Mouse (Mus musculus): ENCODE results near the gene Hils1. TPM values are rescaled to one million over a fixed set of nuclear protein-coding genes. Genes with fewer than 3 reads are reported as not detected.
"Not testable (repeated sequence)": the region's sequence is repeated elsewhere in the genome, so short reads cannot be mapped to it uniquely, and the experiment has no call there.

The Hils1 gene
- polyA plus RNA-seq, 1 experiment, result not detected

DNA sequence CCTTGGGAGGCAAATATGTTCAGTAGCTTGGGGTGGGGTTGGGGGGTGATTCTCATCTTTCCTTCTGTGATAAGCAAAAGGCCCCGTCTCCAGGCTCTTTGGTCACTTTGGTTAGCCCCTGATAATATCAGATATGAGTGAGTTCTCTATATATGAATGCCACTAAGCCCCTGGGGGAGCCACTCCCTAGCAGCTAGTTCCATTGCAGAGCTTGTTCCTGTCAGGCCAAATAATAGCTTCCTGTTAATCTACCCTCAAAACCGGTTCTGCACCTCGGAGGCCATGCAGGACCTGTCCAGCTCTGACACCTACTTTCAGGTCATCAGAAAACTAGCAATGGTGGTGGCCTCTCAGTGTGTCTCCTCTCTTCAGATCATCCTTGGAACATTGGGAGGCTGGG, 40.0 kb downstream of the Hils1 start:
- Histone ChIP-seq H3K4me1 (ENCODE audit: control insufficient read depth, insufficient read depth, low read length) (peaks cover 4% of the 10 kb centered on the region; the same call in 1 of the 2 replicates), H3K4me3 (ENCODE audit: insufficient read depth, low read length) (no peak overlapping the region), H3K27ac (ENCODE audit: insufficient read depth, low read length) (0 out of 2 replicates have a peak overlapping the region, but pooled peaks have one; percentile 24)
- 0 out of 2 replicates have a peak, but pooled peaks have one; percentile 9 for TF ChIP-seq POLR2A (IDR thresholded peaks at IDR 0.05; ENCODE audit: low read depth, low read length)
- TF ChIP-seq CTCF (IDR thresholded peaks at IDR 0.05; ENCODE audit: borderline replicate concordance, insufficient read depth, low read length), result no peak

DNA sequence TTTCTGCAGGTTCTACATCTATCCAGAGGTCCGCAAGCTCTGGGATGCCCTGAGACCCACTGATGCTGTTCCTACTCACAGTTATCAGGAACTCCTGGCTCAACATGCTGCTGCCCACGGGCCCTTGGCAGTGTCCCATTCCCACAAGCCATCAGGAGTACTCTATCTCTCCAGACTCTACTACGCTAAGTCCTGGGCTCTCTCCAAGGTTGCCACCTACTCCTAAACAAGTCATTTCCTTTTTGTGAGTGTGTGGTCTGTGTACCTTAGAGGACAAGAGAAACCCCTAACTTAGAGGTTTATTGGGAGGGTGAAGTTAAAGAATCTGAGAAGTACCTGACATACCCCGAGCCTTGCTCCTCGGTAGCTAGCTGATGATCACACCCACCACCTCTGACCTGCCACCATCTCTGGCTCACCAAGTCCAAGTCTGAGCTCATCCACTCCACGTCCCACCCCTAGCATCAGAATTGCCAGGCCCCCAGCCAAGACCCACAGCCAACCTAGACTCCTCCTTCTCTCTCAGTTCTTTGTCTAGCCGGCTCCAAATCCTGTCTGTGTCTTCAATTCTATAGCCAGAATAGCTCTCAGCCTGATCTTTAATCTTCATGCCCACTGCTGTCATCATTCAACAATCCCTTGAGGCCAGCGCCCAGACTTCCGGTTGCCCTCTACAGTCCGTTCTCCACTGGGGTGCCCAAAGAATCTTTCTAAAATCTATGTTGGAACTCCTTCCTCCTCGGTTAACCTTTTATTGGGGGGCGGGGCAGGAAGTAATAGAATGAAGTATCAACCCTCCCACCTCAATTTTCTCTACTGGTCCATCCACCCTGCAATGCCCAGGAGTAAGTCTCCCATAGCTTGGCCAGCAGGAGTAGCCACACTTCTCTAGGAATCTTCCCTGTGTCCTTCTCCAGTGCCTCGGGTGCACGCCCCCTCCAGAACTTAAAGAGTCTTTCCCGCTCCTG, 41.6 kb downstream of the Hils1 start:
- no peak for TF ChIP-seq CTCF (IDR thresholded peaks at IDR 0.05; ENCODE audit: borderline replicate concordance, insufficient read depth, low read length)
- TF ChIP-seq POLR2A (IDR thresholded peaks at IDR 0.05; ENCODE audit: low read depth, low read length), result peak; percentile 46
- Histone ChIP-seq H3K4me1 (ENCODE audit: control insufficient read depth, insufficient read depth, low read length) (peaks cover 4% of the 10 kb centered on the region; the same call in 1 of the 2 replicates), H3K4me3 (ENCODE audit: insufficient read depth, low read length) (peak overlapping the region; percentile 32), H3K27ac (ENCODE audit: insufficient read depth, low read length) (peak overlapping the region; percentile 49)

DNA sequence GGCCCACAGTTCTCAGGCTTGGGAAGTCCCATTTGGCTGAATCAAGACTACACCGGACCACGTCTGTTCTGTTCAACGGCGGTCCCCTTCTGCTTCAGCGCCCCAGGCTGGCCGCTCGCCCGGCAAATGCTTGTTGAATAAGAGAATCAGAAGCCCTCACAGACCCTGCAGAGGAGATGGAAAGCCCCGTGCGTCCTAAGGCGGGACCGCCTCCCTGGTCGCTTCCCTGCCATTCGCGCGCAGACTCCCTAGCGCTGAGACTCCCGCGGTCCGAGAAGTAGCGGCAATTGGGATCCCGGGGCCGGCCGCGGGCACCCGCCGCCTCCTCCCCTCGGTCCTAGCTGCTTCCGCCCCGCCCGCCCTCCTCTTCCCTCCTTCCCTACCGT, 42.2 kb downstream of the Hils1 start, which contains the start of gene Samd14:
TSS of gene Samd14 (plus strand) at position 251 of the 386 bp plus-strand sequence.
- Histone ChIP-seq H3K4me3 (ENCODE audit: insufficient read depth, low read length) (peak within 1 kb of the TSS; percentile 32), H3K4me1 (ENCODE audit: control insufficient read depth, insufficient read depth, low read length) (peaks cover 4% of the 10 kb centered on the region; the same call in 1 of the 2 replicates), H3K27ac (ENCODE audit: insufficient read depth, low read length) (peak within 1 kb of the TSS; percentile 49)
- TF ChIP-seq CTCF (IDR thresholded peaks at IDR 0.05; ENCODE audit: borderline replicate concordance, insufficient read depth, low read length), result no peak
- TF ChIP-seq POLR2A (IDR thresholded peaks at IDR 0.05; ENCODE audit: low read depth, low read length), result peak; percentile 41

DNA sequence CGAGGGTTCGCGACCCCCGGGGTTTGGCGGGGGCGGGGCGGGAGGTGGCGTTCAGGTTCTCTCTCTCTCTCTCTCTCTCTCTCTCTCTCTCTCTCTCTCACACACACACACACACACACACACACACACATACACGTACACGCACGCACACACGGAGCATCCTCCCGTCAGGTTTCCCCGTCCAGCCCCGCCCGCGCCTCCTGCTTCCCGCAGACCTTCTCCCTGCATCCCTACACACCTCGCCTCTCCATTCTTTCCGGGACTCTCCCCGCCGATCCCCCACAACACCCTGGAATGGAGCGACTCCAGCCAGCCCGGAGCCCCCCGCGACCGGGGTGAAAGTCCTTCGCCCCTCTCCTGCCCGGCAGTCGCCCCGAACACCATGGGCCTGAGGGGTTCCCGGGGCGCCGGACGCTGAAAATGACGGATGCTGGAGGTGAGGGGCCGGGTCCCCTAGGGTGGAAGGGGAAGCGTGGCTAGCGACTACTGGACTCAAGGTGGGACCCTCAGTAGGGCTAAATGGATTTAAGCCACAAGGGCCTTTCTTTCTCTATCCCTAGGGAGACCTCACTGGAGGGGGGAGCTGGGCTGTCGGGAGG, 42.8 kb downstream of the Hils1 start:
- peaks cover 4% of the 10 kb centered on the region; the same call in 1 of the 2 replicates for H3K4me1 ChIP-seq (ENCODE audit: control insufficient read depth, insufficient read depth, low read length)
- peak overlapping the region; percentile 32 for H3K4me3 ChIP-seq (ENCODE audit: insufficient read depth, low read length)
- no peak overlapping the region for H3K27ac ChIP-seq (ENCODE audit: insufficient read depth, low read length)
- no peak for TF ChIP-seq CTCF (IDR thresholded peaks at IDR 0.05; ENCODE audit: borderline replicate concordance, insufficient read depth, low read length)
- TF ChIP-seq POLR2A (IDR thresholded peaks at IDR 0.05; ENCODE audit: low read depth, low read length), result peak; percentile 33; the same call in 1 of the 2 replicates

DNA sequence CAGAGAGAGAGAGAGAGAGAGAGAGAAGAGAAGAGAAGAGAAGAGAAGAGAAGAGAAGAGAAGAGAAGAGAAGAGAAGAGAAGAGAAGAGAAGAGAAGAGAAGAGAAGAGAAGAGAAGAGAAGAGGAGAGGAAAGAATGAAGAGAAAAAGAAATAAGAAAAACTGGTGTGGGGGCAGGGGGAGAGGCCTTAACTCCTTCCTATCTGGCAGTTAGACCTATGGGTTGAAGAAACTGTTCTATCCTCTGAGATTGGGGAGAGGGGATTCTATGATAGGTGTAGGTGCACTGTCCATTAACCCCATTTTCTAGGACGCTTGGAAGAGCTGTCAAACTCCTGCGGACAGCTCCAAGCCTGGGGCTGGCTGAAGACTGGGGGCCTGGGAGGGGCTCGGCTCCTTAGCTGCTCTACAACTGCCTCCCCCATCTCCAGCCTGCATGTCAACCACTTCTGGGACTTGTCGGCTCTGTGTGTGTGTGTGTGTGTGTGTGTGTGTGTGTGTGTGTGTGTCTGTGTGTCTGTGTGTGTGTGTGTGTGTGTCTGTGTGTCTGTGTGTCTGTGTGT, 43.5 kb downstream of the Hils1 start:
- not testable (repeated sequence) for H3K4me1 ChIP-seq (ENCODE audit: control insufficient read depth, insufficient read depth, low read length); H3K27ac ChIP-seq (ENCODE audit: insufficient read depth, low read length)
- H3K4me3 ChIP-seq (ENCODE audit: insufficient read depth, low read length), result peak overlapping the region; percentile 32; the same call in 1 of the 2 replicates

DNA sequence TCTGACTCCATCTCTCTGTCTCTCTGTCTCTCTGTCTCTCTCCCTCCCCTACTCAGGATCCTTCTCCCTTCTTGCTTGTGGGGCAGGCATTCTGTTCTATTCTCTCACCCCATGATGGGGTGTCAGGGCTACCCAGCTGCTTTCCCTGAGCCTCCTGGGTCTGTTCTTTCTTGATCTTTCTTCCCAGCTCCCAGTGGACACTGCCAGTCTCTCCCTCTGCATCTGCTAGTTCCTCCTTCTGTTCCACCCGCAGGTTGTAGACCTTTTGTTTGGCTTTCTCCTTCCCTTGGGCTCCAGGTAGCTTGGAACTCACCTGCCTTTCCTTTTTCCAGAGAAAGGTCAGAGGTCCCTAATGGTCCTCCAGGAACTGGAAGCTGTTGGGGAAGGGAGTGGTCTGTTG, 44.0 kb downstream of the Hils1 start:
- no peak for TF ChIP-seq CTCF (IDR thresholded peaks at IDR 0.05; ENCODE audit: borderline replicate concordance, insufficient read depth, low read length)
- no peak for TF ChIP-seq POLR2A (IDR thresholded peaks at IDR 0.05; ENCODE audit: low read depth, low read length)
- peaks cover 4% of the 10 kb centered on the region; the same call in 1 of the 2 replicates for H3K4me1 ChIP-seq (ENCODE audit: control insufficient read depth, insufficient read depth, low read length)
- no peak overlapping the region for H3K27ac ChIP-seq (ENCODE audit: insufficient read depth, low read length)
- H3K4me3 ChIP-seq (ENCODE audit: insufficient read depth, low read length), result no peak overlapping the region

DNA sequence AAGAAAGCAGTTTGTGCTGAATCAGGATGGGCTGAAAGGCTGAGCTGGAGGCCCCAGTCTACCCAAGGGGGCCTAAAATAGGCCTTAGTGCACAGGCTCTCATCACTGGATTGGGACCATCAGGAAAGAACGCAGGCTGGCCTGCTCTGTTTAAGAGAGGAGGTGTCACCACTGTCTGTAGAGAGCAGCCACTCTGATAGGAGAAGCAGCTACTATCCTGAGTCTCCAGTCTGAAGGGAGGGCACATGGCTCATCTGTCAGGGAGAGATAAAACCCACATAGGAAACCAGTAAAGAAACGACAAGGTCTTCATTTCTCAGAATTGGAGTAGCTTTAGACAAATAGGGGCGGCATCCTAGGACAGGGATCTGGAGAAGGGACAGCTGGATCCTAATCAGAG, 44.7 kb downstream of the Hils1 start:
- H3K4me1 ChIP-seq (ENCODE audit: control insufficient read depth, insufficient read depth, low read length), result peaks cover 4% of the 10 kb centered on the region; the same call in 1 of the 2 replicates
- H3K27ac ChIP-seq (ENCODE audit: insufficient read depth, low read length), result no peak overlapping the region
- H3K4me3 ChIP-seq (ENCODE audit: insufficient read depth, low read length), result no peak overlapping the region
- TF ChIP-seq CTCF (IDR thresholded peaks at IDR 0.05; ENCODE audit: borderline replicate concordance, insufficient read depth, low read length) (no peak), POLR2A (IDR thresholded peaks at IDR 0.05; ENCODE audit: low read depth, low read length) (no peak)

DNA sequence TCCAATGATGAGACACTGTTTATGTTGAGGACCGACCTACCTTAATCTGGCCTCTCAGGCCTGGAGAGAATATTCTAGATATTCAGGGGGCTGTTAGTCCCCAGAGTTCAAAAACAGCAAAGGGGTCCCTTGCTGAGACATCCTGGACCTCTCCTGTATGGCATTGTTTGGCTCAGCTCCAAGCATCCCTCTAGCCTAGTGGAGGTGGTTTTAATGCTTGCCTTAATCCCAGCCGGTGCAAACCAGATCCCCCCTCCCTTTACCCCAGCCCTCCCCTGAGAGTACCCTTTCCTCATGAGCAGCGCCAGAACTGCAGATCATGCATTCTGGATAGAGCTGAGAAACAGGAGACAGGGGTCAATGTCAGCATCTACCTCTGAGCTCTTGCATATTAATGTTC, 45.1 kb downstream of the Hils1 start:
- Histone ChIP-seq H3K4me3 (ENCODE audit: insufficient read depth, low read length) (no peak overlapping the region), H3K4me1 (ENCODE audit: control insufficient read depth, insufficient read depth, low read length) (peaks cover 4% of the 10 kb centered on the region; the same call in 1 of the 2 replicates), H3K27ac (ENCODE audit: insufficient read depth, low read length) (no peak overlapping the region)
- TF ChIP-seq POLR2A (IDR thresholded peaks at IDR 0.05; ENCODE audit: low read depth, low read length) (no peak), CTCF (IDR thresholded peaks at IDR 0.05; ENCODE audit: borderline replicate concordance, insufficient read depth, low read length) (no peak)

DNA sequence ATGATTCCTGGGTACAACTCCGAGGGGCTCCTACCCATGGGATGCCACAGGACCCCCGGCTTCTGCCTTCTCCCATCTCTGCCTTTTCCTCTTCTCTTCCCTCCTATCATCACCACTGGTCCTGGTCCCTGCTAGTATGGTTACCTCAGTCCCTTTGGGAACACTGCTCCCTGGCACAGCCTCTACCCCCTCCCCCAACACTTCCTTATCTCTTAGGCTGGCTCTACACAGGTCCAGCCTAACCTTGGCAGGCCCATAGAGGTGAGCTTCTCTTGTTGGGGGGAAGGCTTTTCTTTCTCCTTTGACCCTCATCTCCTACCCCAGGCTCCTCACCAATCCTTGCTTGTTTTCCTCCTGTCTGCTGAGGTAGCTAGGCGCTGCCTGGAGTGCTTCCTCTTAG, 48.1 kb downstream of the Hils1 start:
- no peaks in the 10 kb centered on the region for H3K4me1 ChIP-seq (ENCODE audit: control insufficient read depth, insufficient read depth, low read length)
- TF ChIP-seq CTCF (IDR thresholded peaks at IDR 0.05; ENCODE audit: borderline replicate concordance, insufficient read depth, low read length) (no peak), POLR2A (IDR thresholded peaks at IDR 0.05; ENCODE audit: low read depth, low read length) (no peak)
- no peak overlapping the region for H3K4me3 ChIP-seq (ENCODE audit: insufficient read depth, low read length)

More for the DNA sequence above, 48.1 kb downstream of the Hils1 start:
- H3K27ac ChIP-seq (ENCODE audit: insufficient read depth, low read length), result no peak overlapping the region

Other genes starting within 250 kb of the Hils1 start
- not detected in 2 replicates for gene Cdc34b, start 225.8 kb upstream of the Hils1 start, polyA plus RNA-seq (2011; ENCODE audit: insufficient read length, low read depth, missing spikeins)
- gene Tmem92, start 184.9 kb upstream of the Hils1 start, polyA plus RNA-seq (2011; ENCODE audit: insufficient read length, low read depth, missing spikeins), result not detected in 2 replicates
- gene Col1a1, start 31.4 kb upstream of the Hils1 start, polyA plus RNA-seq (2011; ENCODE audit: insufficient read length, low read depth, missing spikeins), result 6,098 and 7,850 TPM in 2 replicates
- gene Sgca, start 8.7 kb downstream of the Hils1 start, polyA plus RNA-seq (2011; ENCODE audit: insufficient read length, low read depth, missing spikeins), result not detected in 2 replicates
- gene Ppp1r9b, start 23.4 kb downstream of the Hils1 start, polyA plus RNA-seq (2011; ENCODE audit: insufficient read length, low read depth, missing spikeins), result 44.3 and 61.7 TPM in 2 replicates
- gene Samd14, start 42.3 kb downstream of the Hils1 start, polyA plus RNA-seq (2011; ENCODE audit: insufficient read length, low read depth, missing spikeins), result 11.6 and 14.2 TPM in 2 replicates
- gene Pdk2, start 73.8 kb downstream of the Hils1 start, polyA plus RNA-seq (2011; ENCODE audit: insufficient read length, low read depth, missing spikeins), result 8.6 and 10.0 TPM in 2 replicates
- gene Itga3, start 109.2 kb downstream of the Hils1 start, polyA plus RNA-seq (2011; ENCODE audit: insufficient read length, low read depth, missing spikeins), result 6.9 and 12.8 TPM in 2 replicates
- 0.19 TPM in 1 of 2 replicates, not detected in the other for gene Dlx3, start 152.5 kb downstream of the Hils1 start, polyA plus RNA-seq (2011; ENCODE audit: insufficient read length, low read depth, missing spikeins)
- not detected in 2 replicates for gene Dlx4, start 178.7 kb downstream of the Hils1 start, polyA plus RNA-seq (2011; ENCODE audit: insufficient read length, low read depth, missing spikeins)